Mouse (Mus musculus): ENCODE data around the gene Taok1. TPM values are rescaled to one million over a fixed set of nuclear protein-coding genes. Genes with fewer than 3 reads are reported as not detected.
A peak's percentile ranks its signal among the peaks of the same experiment; 100 is the strongest.
"Not testable (repeated sequence)": the region's sequence is repeated elsewhere in the genome, so short reads cannot be mapped to it uniquely, and the experiment has no call there.

The Taok1 gene
- total RNA-seq (2021), result 100 to 1,000 TPM; 110 to 114 TPM

DNA sequence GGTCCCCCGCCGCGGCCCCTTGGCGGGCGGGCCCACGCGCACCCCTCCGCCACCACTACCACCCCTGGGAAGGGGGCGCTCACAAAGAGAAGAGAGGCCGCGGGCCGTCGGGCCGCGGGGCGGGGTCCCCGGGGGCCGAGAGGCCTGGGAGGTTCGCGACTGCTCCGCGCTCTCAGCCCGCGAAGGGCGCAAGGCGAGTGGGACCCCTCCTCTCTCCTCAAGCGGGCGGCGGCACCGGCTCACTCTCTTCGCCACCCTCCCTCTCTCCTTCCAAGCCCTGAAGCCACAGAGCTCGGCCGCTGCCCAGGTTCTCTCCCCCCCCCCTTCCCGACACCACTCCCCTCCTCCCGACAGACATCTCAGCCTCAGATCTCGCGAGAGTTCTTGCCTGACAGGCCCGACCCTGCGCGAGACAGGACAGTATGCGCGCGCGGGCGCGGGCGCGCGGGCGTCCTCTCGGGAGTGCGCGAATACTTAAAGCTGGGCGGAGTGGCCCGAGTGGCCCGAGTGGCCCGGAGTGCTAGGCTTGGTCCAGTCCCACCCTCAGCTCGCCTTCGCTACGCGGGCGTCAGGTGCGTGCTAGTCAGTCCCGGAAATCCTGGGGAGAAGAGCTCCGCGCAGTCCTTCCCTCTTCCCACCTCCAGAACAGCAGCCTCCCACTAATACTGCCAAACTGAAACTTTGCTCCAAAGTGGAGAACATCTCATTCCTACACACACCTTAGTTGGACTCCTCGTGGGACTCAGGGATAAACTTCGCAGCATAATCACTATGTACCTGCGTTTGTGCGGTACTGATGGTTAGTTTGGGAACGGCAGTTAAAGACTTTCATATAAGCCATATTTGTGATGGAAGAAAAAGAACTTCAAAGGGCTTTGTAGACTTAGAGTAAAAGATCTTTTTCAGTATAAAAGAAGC lies at the start of gene Taok1:
Taok1 (minus strand) TSS at position 278 of the 918 bp plus-strand sequence.
- DNase-seq (ENCODE audit: extremely low spot score in 1 of 2, low spot score in 1 of 2), result peak; percentile 78 to 89

DNA sequence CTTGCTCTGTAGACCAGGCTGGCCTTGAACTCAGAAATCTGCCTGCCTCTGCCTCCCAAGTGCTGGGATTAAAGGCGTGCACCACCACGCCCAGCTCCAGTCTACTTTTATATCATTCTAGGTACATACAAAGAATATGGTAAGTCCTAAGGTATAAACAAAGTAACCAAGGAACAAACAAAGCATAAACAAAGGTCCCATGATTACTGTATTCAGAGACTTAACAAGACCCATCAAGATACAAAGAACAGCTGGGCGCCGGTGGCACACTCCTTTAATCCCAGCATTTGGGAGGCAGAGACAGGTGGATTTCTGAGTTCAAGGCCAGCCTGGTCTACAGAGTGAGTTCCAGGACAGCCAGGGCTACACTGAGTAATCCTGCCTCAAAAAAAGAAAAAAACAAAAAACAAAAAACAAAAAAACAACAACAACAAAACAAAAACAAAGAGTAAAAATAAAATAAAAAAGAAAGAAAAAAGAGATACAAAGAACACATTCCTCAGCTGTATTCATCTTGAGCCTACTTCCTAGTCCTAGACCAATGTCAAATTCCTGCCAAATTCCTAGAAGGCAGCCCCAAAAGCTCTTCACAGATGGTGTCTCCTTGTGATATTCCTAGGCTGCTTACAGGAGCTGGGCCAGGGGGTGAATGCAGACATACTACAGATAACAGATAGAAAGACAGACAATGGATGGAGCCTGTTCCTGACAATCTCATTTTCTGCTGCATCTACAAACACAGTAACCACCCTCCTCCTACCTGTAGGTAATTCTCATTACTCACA lies 46.0 kb upstream of the Taok1 start:
- DNase-seq (ENCODE audit: extremely low spot score in 1 of 2, low spot score in 1 of 2), result not testable (repeated sequence)

DNA sequence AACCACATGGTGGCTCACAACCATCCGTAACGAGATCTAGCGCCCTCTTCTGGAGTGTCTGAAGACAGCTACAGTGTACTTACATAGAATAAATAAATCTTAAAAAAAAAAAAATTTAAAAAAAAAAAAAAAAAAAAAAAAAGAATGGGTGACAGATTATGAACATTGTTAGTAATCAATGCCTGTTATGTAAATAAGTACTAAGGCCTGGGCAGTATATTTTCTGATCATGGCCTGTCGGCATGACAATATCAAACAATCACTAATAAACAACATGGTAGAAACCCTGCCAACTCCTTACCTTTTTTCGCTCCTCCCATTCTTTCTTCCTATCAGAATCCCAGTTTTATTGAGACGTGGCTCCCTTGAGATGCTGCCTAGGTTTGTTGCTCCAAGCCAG lies 44.9 kb upstream of the Taok1 start:
- DNase-seq (ENCODE audit: extremely low spot score in 1 of 2, low spot score in 1 of 2), result no peak

DNA sequence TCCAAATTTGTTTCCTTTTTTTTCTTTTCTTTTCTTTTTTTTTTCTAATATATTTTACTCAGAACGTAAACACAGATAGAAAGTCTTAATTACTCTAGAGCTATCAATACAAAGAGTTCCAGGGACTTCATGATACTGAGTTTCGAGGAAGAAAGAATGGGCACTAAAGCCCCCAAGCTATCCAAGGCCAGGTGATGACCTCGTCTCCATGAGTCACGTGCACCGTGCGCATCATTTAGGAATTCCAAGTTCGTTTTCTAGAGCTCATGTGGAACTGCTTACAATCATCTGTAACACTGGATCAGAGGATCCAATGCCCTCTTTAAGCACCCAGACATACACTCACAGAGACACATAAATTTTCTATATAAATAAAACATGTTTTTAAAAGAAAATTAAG lies 41.3 kb upstream of the Taok1 start:
- DNase-seq (ENCODE audit: extremely low spot score in 1 of 2, low spot score in 1 of 2), result no peak

DNA sequence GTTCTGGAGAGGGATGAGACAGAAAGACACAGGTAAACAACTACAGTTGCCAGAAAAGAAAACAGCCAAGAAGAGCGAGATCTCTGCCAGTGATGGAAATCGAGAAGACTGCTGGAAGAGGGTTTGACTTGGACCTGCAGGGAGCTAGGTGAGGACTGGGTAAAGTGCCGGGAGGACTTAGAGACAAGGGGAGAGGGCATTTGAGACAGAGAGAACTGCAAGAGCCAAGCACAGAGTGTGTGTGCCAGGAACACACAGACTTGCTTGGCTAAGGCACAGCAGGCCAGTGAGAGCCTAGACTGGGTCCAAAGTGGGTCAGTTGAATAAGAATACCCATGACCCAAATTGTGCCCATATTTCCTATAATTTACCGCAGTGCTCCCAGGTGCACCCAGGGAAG lies 37.9 kb upstream of the Taok1 start:
- DNase-seq (ENCODE audit: extremely low spot score in 1 of 2, low spot score in 1 of 2), result no peak

DNA sequence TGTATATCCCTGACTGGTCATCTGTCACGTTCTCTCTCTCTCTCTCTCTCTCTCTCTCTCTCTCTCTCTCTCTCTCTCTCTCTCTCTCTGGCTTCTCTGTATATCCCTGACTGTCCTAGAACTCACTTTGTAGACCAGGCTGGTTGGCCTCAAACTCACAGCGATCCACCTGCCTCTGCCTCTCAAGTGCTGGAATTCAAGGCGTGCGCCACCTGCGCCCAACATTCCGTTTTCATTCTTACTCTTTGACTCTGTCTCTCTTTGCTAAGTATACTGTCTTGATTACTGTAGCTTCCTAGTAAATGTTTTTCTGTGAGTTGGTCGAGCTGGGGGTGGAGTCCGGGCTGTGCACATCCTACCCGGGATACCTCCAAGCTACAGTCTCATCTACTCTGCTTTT lies 33.8 kb upstream of the Taok1 start:
- no peak for DNase-seq (ENCODE audit: extremely low spot score in 1 of 2, low spot score in 1 of 2)

DNA sequence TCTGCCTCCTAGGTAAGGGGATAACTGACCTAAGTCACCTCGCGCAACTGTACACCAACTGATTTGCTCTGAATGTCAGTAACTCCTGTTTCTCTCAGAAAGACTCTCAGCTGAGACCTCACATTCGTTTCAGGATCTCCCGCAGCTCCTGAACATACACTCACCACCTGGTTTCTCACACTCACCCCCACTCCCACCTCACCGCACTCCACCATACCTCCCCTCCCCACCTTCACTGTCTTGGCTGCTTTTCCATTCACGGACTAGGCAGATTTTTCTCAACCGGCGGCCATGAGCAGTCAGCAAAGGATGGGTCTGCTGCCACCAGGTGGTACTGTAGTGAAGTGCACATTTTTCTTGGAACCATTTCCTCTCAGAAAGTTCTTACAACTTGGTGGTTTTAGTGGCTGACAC lies 22.6 kb upstream of the Taok1 start:
- peak; percentile 66 to 88 for DNase-seq (ENCODE audit: extremely low spot score in 1 of 2, low spot score in 1 of 2)

DNA sequence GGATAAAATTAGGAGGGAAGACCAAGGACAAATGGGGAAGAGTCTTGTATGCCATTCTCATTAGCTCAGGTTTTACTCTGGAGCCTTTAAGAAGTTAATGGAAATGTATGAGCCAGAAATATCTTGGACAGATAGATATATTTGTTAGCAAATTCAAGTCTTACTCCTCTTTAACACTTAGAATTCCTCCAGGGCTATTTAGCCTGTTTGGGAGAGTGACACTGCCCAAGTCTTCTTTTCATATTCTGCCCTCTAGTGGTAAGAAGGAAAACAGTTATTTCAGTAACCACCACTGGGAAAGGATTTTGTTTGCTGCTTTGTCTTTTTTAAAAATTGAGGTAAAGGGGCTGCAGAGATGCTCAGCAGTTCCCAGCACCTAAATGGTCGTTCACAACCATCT lies 21.9 kb upstream of the Taok1 start:
- DNase-seq (ENCODE audit: extremely low spot score in 1 of 2, low spot score in 1 of 2), result no peak

DNA sequence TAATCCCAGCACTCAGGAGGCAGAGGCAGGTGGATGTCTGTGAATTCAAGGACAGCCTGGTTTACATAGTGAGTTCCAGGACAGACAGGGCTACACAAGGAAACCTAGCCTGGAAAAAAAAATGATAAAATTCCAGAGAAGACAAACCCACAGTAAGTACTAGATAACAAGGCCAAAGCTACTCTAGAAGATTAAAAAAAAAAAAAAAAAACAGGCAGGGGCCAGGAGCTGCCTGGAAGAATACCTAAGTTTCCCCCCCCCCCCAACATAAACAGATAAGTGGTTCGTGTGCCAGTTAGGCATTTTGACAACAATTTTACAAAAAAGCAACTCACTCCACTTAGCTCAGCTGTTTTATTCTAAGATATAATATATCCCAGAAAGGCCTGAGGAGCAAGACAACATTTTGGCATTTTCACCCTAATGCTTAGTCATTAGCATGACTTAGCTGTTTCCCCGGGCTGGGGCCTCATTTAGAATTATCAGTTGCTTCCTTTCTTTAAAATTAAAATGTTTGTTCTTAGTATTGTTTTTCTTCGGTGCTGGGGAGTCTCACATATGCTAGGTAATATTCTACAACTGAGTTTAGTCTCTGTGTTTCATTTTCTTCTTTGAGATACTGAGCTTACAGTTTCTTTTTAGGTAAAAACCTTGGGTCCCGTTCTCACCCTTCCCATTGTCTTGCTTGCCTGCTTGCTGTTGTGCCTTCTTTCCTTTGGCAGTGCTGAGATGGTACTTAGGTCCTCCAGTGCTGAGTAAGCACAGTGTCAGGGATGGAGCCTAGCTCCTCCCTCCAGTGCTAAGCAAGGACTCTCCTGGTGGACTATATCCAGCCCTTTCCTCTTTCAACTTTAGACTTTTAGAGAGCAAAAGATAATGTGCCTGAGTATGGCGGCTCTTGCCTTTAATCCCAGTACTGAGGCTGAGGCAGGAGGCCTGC lies 19.3 kb upstream of the Taok1 start:
- DNase-seq (ENCODE audit: extremely low spot score in 1 of 2, low spot score in 1 of 2), result no peak

DNA sequence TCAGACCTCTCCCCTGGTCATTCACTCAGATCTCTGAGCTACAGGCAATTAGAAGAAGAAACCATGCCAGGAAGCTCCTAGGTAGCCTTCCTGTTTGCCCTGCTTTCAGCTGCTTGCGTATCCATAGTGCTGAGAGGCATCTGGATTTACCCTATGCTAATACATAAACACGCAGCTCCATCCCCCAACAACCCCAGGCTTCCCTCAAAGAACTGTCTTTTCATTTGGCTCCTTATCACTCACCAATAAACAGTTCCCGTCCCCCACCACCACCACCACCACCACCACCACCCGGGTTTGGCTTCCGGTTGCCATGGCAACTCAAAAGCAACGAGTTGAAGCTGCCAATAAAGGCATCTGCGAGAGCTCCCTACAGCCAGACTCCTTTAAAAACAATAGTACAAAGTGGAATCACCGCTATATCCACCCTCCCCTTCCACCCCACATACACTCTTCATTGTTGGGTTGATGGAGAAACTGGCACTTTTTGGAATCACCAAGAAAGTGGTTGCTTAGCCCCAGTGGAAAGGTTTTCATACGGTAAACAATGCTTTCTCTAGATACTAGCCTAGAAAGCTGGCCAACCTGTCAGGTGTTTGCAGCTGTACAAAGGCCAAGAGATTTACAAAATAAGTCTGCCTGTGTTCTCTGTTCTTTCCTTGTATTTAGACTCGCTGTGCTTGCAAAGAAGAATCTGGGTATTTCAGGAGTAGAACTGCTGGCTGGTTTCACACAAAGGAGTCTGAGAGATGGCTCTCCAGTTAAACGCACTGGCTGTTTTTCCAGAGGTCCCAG lies 17.6 kb upstream of the Taok1 start:
- DNase-seq (ENCODE audit: extremely low spot score in 1 of 2, low spot score in 1 of 2), result peak; percentile 32 to 54

DNA sequence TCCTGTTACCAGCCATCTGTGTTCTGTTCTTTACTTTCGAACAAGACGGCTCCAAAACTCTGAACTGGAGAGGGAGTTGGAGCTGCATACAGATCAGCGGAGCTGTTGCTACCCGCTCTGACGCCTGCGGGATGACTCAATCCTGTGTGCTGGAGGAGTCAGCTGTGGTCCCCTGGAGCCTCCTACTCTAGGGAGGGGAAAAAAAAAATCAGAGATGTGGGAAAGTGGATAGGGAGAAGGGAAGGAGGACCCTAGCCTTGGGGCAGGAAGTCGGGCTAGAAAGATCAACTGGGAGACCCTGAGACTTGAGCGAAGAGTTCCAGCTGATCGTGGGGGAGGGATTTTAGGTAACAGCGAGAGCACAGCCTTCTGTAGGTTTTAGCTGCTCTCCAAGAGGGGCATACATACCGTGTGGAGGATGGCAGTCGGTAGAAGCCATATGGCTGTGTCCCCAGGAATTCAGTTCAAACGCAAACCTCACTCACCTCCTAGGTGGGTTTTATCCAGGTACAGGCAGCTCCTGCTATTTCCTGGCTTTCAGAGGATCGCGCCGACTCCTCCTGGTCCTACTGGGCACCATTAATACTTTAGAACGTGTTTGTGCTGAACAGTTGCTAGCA lies 16.9 kb upstream of the Taok1 start:
- peak; percentile 51 to 57 for DNase-seq (ENCODE audit: extremely low spot score in 1 of 2, low spot score in 1 of 2)

DNA sequence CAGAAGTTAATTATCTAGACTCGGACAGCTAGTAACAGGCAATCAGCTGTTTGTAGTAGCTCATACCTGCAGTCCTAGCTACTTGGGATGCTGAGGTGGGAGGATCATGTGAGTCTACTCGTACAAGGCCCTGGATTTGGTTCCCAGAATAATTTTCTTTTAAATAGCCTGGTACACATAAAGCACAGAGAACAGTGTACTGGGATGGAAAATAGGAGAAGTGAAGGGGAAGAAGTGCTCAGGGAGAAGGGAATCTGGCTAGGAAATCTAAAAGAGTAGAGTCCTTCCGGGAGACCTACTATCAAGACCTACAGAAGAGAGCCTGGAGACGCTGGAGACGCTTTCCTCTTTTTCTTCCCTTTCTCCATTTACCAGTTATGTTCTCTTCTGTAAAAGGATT lies 16.4 kb upstream of the Taok1 start:
- DNase-seq (ENCODE audit: extremely low spot score in 1 of 2, low spot score in 1 of 2), result no peak

DNA sequence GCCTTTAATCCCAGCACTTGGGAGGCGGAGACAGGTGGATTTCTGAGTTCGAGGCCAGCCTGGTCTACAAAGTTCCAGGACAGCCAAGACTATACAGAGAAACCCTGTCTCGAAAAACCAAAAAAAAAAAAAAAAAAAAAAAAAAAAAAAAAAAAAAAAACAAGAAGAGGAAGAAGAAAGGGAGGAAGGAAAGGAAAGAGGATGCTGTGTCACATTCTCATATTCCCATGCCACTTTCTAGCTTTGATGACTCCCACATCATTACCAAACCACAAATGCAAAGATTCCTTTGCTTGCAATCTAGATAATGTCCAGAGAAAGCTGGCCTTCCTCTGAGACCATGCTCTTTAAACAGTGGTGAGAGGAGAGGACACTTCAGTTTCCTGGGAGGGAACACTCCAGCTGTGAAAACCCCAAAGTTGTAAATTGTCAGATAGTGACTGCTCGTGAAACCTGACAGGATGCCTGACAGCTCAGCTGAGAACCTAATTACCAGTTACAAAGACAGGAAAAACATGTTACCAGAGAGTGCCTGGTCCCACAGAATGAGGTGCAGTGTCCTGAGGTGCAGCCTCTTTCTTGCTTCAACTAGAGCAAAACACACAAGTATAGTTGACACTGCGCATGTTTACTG lies 14.4 kb upstream of the Taok1 start:
- no peak for DNase-seq (ENCODE audit: extremely low spot score in 1 of 2, low spot score in 1 of 2)

DNA sequence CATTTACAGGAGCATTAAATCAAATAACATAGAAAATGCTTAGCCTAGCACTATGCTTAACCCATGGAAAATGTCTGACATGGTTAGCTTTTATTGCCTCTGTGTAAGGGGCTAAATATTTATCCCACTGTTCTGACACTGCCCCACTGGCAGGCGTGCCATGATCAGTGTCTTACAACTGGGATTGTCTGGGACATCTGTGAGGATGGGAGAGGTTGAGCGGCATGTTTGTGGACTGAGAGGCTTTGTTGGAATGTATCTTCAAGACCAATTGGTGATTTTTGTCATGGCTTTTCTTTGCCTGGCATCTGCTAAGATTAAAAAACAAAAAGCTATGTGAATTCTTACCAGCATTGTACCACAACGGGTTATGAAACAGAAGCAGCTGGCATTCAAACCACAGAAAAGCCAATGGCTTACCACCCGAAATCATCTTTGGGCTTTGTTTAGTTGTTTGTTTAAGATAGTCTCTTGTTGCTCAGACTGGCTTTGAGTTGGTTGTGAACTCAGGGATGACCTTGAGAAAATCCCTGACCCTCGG lies 7.5 kb upstream of the Taok1 start:
- DNase-seq (ENCODE audit: extremely low spot score in 1 of 2, low spot score in 1 of 2), result no peak

DNA sequence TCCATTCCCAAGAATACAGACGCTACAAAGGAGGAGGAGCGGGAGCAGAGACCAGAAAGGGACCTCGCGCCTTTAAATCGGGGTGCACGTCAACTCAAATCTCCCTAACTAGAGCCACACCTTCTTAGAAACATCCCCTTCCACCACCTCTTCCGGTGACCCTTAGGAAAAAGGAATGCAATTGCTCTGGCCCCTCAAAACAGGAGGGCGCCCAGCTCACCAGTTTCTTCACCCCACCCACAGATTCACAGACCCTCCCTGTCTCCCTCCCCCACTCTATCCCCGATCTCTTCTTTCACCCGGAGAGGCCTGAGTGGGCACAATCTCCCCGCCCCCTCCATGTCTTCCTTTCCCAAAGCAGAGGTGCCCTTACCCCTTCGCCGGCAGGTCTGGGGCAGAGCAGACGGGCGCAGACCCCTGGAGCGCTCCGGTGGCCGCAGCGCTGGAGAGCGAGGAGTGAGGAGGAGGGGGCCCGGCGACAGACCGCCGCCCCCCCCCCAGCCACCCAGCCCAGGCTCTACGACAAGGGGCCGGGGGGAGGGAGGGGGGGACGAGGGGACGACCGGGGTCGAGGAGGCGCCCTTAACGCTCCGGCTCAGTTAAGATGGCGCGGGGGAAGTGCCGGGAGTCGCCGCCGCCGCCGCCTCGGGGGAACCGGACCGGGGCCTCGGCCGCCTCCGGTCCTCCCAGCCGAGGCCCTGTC lies 629 bp downstream of the Taok1 start:
- DNase-seq (ENCODE audit: extremely low spot score in 1 of 2, low spot score in 1 of 2), result peak in 1 of 2 experiments; percentile 20

DNA sequence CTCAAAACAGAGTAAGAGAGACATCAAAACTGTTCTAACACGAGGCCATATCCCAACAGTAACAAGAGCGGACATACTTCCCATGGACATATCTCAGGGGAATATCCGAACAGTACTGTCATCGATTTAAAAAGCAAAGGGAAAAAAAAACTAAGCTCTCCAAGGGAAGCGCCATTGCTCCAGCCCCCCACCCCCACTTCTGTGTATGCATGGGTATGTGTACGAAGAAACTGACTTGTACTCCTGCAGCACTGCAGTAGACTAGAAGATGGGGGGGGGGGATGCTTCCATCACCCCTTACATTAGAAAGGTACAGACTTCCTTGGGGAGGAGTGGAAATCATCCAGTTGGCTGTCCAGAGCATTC lies 1.2 kb downstream of the Taok1 start:
- DNase-seq (ENCODE audit: extremely low spot score in 1 of 2, low spot score in 1 of 2), result no peak

DNA sequence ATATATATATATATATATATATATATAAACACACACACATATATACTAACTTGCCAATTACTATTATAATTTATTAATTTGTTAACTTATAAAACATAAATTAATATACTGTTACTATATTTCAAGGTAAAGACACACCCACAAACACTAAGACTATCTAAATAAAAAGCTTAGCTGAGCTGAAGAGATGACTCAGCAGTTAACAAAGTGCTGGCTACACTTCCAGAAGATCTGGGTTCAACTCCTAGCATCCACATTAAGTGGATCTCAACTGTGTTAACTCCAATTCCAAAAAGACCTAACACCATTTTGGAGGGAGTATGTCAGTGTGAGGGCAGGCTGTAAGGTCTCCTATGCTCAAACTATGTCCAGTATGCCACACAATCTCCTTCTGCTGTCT lies 10.3 kb downstream of the Taok1 start:
- DNase-seq (ENCODE audit: extremely low spot score in 1 of 2, low spot score in 1 of 2), result no peak

DNA sequence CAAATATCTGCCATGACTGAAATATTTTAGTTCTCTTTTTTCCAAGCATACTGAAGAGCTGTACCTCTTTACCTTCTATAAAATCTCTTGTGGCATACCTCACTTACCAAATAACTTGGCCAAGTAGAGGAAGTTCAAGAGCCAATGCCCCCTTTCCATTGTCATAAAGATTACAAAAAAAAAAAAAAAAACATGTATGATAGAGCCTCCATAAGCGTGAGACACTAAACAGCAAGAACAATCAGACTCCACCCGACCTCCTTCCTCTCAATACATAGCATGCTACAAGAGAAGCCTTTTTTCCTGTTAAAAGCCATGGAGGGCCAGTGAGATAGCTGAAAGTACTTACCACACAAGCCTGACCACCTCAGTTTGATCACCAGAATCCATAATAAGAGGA lies 16.2 kb downstream of the Taok1 start:
- DNase-seq (ENCODE audit: extremely low spot score in 1 of 2, low spot score in 1 of 2), result no peak

Measured in layer of hippocampus, postnatal 25 days (tissue).